Mouse (Mus musculus) forebrain, postnatal 0 days (tissue): ENCODE measurements around the gene Tshz2. TPM values are rescaled to one million over a fixed set of nuclear protein-coding genes. Genes with fewer than 3 reads are reported as not detected.

Experiments
- ATAC-seq: fragments of 200-750 bp; cut with Nextera tagmentation; 2 replicates; pipeline ENCODE4 v1.8.0; 2017; ENCODE audit warnings: mild to moderate bottlenecking, moderate library complexity
- DNase-seq: peaks from one replicate; pipeline ENCODE4 v3.0.0-alpha.2; 2015
- H3K27ac ChIP-seq: fragments of 300-500 bp; sonication (generic); 2 replicates; pipeline ENCODE4 v1.5.1; 2014; ENCODE audit warnings: low read depth, mild to moderate bottlenecking, antibody characterized with exemption, low read length, moderate library complexity, mixed read lengths
- H3K27me3 ChIP-seq: fragments of 300-500 bp; sonication (generic); 2 replicates; pipeline ENCODE4 v1.6.1; 2014; ENCODE audit warnings: mild to moderate bottlenecking, low read length, mixed read lengths; ENCODE audit not compliant: insufficient read depth
- H3K36me3 ChIP-seq: fragments of 300-500 bp; sonication (generic); 2 replicates; pipeline ENCODE4 v1.6.1; 2014; ENCODE audit warnings: mild to moderate bottlenecking, moderate library complexity; ENCODE audit not compliant: insufficient read depth
- H3K4me1 ChIP-seq: fragments of 300-500 bp; sonication (generic); 2 replicates; pipeline ENCODE4 v1.6.1; 2014; ENCODE audit warnings: antibody characterized with exemption; ENCODE audit not compliant: insufficient read depth
- H3K4me2 ChIP-seq: fragments of 300-500 bp; sonication (generic); 2 replicates; pipeline ENCODE4 v1.6.1; 2014; ENCODE audit warnings: low read depth, mild to moderate bottlenecking, moderate library complexity
- H3K4me3 ChIP-seq: fragments of 300-500 bp; sonication (generic); 2 replicates; pipeline ENCODE4 v1.5.1; 2014; ENCODE audit warnings: low read depth, low read length, mixed read lengths
- H3K9ac ChIP-seq: fragments of 300-500 bp; sonication (generic); 2 replicates; pipeline ENCODE4 v1.6.1; 2014; ENCODE audit warnings: mild to moderate bottlenecking
- H3K9me3 ChIP-seq: fragments of 300-500 bp; sonication (generic); 2 replicates; pipeline ENCODE4 v1.6.1; 2016; ENCODE audit warnings: low read length
- CTCF ChIP-seq: sonication (generic); IDR thresholded peaks from 2 replicates; pipeline ENCODE4 v1.5.1; 2016; ENCODE audit warnings: antibody characterized with exemption, control low read depth, low read depth
- WGBS: fragments of 180-500 bp; shearing (Covaris S2); extraction: QIAGEN DNeasy Blood & Tissue Kit; methylation state at CpG from one replicate; pipeline ENCODE4 v1.1.7; 2014; 5-methylcytosine and 5-hydroxymethylcytosine counted together
- polyA plus RNA-seq: library from polyadenylated mRNA; unstranded; fragments of >200 nt; fragmentation: Nextera tagmentation; extraction: Ambion mirVana; gene quantifications from 2 replicates; pipeline ENCODE4 v1.2.1, GENCODE M21; 2015
- total RNA-seq: library from RNA; depleted of rRNA; stranded (reverse); fragments of >200 nt; gene quantifications from 2 replicates; pipeline ENCODE4 v1.2.3, GENCODE M21; 2014

Gene Tshz2
- total and polyA plus RNA-seq, 2 experiments from 2014 or later: 19.7 to 29.2 TPM

- no peaks in the 10 kb centered on the region for H3K27me3 ChIP-seq
- H3K9me3 ChIP-seq: no peaks in the 10 kb centered on the region
- no peak overlapping the region for H3K4me2 ChIP-seq
- H3K9ac ChIP-seq: no peak overlapping the region
- 47% methylated on average over 15 of the region's 15 CpGs for WGBS
- ATAC-seq (peak; percentile 56; the same call in 1 of the 2 replicates), DNase-seq (peak; percentile 45)
- peak; percentile 57 for TF ChIP-seq CTCF
- no peaks in the 10 kb centered on the region for H3K36me3 ChIP-seq
- H3K4me1 ChIP-seq: no peaks in the 10 kb centered on the region
- no peak overlapping the region for H3K4me3 ChIP-seq
- no peak overlapping the region for H3K27ac ChIP-seq
Measured at GRCm38 (mm10) chr2:169621201-169621710, 11.6 kb upstream of the Tshz2 start.

- Histone ChIP-seq H3K4me2 (no peak overlapping the region), H3K27me3 (0 out of 2 replicates have a peak, but pooled peaks cover 5% of the 10 kb centered on the region), H3K27ac (no peak overlapping the region), H3K36me3 (no peaks in the 10 kb centered on the region), H3K9ac (no peak overlapping the region), H3K4me3 (no peak overlapping the region), H3K9me3 (no peaks in the 10 kb centered on the region), H3K4me1 (no peaks in the 10 kb centered on the region)
- ATAC-seq: no peak
- no peak for TF ChIP-seq CTCF
- DNase-seq: no peak
- WGBS: 79% methylated on average over 3 of the region's 3 CpGs
Measured at GRCm38 (mm10) chr2:169630070-169630469, 2.7 kb upstream of the Tshz2 start.

GRCm38 (mm10) chr2:169633491-169634289, 877 bp downstream of the Tshz2 start:
- TF ChIP-seq CTCF: no peak
- under 1% methylated on average over 35 of the region's 38 CpGs for WGBS
- Histone ChIP-seq H3K4me2 (peak overlapping the region; percentile 91), H3K9ac (peak overlapping the region; percentile 60), H3K4me1 (no peaks in the 10 kb centered on the region), H3K27me3 (0 out of 2 replicates have a peak, but pooled peaks cover 5% of the 10 kb centered on the region), H3K9me3 (no peaks in the 10 kb centered on the region), H3K4me3 (peak overlapping the region; percentile 51), H3K27ac (peak overlapping the region; percentile 62), H3K36me3 (no peaks in the 10 kb centered on the region)
- ATAC-seq (peak; percentile 27; the same call in 1 of the 2 replicates), DNase-seq (no peak)

DNA sequence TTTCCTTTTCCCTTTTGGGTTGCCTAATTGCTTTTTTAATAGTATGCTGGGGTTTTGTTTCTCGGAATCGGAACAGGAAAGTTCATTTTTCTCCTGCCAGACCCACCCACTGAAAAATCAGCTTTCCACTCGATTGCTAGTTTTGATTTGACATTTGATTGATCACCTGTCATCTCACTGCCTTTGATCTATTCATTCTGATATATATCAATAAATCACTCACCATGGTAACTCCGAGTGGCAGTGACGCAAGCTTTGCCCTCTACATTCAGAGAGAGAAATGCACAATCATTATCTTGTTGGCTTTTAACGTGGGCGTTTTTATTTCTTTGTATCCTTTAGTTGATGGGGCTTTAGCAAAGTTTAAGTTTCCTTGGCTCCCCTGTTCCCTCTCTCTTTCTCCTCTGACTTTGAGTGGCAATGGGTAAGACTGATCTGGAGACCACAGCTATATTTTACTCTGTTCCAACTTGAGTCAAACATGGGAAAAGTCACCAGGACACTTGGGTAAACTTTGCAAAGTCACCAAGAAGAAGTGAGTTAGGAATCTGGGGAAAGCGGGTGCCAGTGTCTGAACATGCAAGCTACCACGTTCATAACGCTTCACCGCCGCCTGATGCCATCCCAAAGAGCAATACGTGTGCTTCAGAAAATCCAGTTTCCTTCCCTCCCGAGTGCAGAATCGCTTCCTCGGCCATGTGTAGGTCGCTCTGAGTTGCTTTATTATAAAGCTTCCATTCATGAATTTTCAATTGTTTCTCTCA, 2.0 kb downstream of the Tshz2 start:
- peak; percentile 21 for DNase-seq
- Histone ChIP-seq H3K4me1 (no peaks in the 10 kb centered on the region), H3K9me3 (no peaks in the 10 kb centered on the region), H3K4me2 (peak overlapping the region; percentile 91), H3K4me3 (peak overlapping the region; percentile 51), H3K27ac (no peak overlapping the region), H3K36me3 (no peaks in the 10 kb centered on the region), H3K27me3 (0 out of 2 replicates have a peak, but pooled peaks cover 5% of the 10 kb centered on the region), H3K9ac (0 out of 2 replicates have a peak overlapping the region, but pooled peaks have one; percentile 60)
- WGBS: 38% methylated on average over 17 of the region's 17 CpGs
- no peak for ATAC-seq
- no peak for TF ChIP-seq CTCF

DNA sequence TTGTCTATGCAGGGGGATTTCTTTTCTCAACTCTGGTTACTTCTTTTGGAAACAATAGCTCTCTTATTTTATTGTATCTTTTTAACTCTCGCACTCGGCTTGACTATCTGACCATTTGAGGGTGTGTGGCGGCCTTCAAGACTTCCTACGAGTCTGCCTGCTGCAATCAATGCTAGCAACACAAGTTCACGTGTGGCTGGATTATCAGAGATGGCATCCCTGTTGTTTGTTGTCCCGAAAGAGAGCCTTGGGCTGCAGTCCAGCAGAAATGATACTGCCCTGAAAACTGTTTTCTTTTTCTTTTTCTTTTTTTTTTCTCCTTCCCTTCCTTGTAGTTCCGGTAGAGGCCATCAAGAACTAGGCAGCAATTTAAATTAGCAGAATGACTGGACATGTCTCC, 2.6 kb downstream of the Tshz2 start:
- Histone ChIP-seq H3K27ac (no peak overlapping the region), H3K27me3 (0 out of 2 replicates have a peak, but pooled peaks cover 5% of the 10 kb centered on the region), H3K36me3 (no peaks in the 10 kb centered on the region), H3K9me3 (no peaks in the 10 kb centered on the region), H3K4me3 (peak overlapping the region; percentile 51), H3K4me1 (no peaks in the 10 kb centered on the region), H3K9ac (no peak overlapping the region), H3K4me2 (peak overlapping the region; percentile 91)
- DNase-seq (no peak), ATAC-seq (no peak)
- 32% methylated on average over 7 of the region's 7 CpGs for WGBS
- TF ChIP-seq CTCF: no peak

DNA sequence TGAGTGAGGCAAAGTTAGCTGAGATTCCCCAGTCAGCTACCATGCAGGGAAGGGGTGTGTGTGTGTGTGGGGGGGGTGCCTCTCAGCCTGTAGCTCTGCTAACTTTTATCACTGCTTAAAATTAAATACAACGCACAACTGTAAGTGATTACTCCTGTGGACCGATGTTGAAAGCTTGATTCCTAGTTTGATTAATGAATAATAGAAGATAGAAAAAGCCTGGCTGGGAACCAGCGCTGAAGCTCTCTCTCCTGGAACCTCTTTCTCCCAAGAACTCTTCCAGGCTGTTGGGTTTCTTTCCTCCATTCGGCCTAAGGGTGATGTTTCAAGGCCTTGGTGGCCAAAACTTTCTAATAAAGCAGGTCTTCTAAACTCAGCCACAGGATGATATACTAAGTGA, 3.6 kb downstream of the Tshz2 start:
- no peak overlapping the region for H3K4me3 ChIP-seq
- H3K4me2 ChIP-seq: peak overlapping the region; percentile 91
- DNase-seq (no peak), ATAC-seq (no peak)
- WGBS: 70% methylated on average over 4 of the region's 4 CpGs
- no peaks in the 10 kb centered on the region for H3K4me1 ChIP-seq
- no peaks in the 10 kb centered on the region for H3K9me3 ChIP-seq
- TF ChIP-seq CTCF: no peak
- no peak overlapping the region for H3K27ac ChIP-seq
- 0 out of 2 replicates have a peak, but pooled peaks cover 5% of the 10 kb centered on the region for H3K27me3 ChIP-seq
- no peak overlapping the region for H3K9ac ChIP-seq
- H3K36me3 ChIP-seq: no peaks in the 10 kb centered on the region
